Mouse (Mus musculus): ENCODE measurements around the gene Camsap1.

Gene Camsap1

GRCm38 (mm10) chr2:25909872-25910271 lies 73.2 kb downstream of the Camsap1 start:
- in situ Hi-C loops (cut with MboI; ENCODE audit: unreplicated experiment in 2 of 2), result loop anchor here (5.0 to 10.0 kb wide), 3 partner anchors 58 to 245 kb away; partner anchors contain the start of gene Sohlh1 (in 1 of the 2)

- in situ Hi-C loops (cut with MboI; ENCODE audit: unreplicated experiment in 2 of 2), result no loop called here
Observed at GRCm38 (mm10) chr2:25898970-25899369, 84.1 kb downstream of the Camsap1 start.

- in situ Hi-C loops (cut with MboI; ENCODE audit: unreplicated experiment in 2 of 2), result no loop called here
Observed at GRCm38 (mm10) chr2:25892440-25892839, 90.6 kb downstream of the Camsap1 start.

- in situ Hi-C loops (cut with MboI; ENCODE audit: unreplicated experiment in 2 of 2), result no loop called here
Observed at GRCm38 (mm10) chr2:25888144-25888543, 94.9 kb downstream of the Camsap1 start.

GRCm38 (mm10) chr2:25887226-25887625 lies 95.9 kb downstream of the Camsap1 start:
- in situ Hi-C loops (cut with MboI; ENCODE audit: unreplicated experiment in 2 of 2), result no loop called here

GRCm38 (mm10) chr2:25884756-25885155 lies 98.3 kb downstream of the Camsap1 start:
- in situ Hi-C loops (cut with MboI; ENCODE audit: unreplicated experiment in 2 of 2), result no loop called here

- in situ Hi-C loops (cut with MboI; ENCODE audit: unreplicated experiment in 2 of 2), result no loop called here
Observed at GRCm38 (mm10) chr2:25882276-25882675, 100.8 kb downstream of the Camsap1 start.

- in situ Hi-C loops (cut with MboI; ENCODE audit: unreplicated experiment in 2 of 2), result no loop called here
Observed at GRCm38 (mm10) chr2:25879061-25879460, 104.0 kb downstream of the Camsap1 start.

- in situ Hi-C loops (cut with MboI; ENCODE audit: unreplicated experiment in 2 of 2), result no loop called here
Observed at GRCm38 (mm10) chr2:25878516-25878915, 104.6 kb downstream of the Camsap1 start.

- in situ Hi-C loops (cut with MboI; ENCODE audit: unreplicated experiment in 2 of 2), result no loop called here
Observed at GRCm38 (mm10) chr2:25877736-25878268, 105.3 kb downstream of the Camsap1 start.

- in situ Hi-C loops (cut with MboI; ENCODE audit: unreplicated experiment in 2 of 2), result no loop called here
Observed at GRCm38 (mm10) chr2:25877250-25877735, 105.8 kb downstream of the Camsap1 start.
